Mouse (Mus musculus) megakaryocyte progenitor cell, adult 5-6 weeks (primary cell): Measurements from ENCODE around the gene Hk3. TPM values are rescaled to one million over a fixed set of nuclear protein-coding genes. Genes with fewer than 3 reads are reported as not detected.

Experiments
- ATAC-seq: replicated peaks from 2 replicates; pipeline ENCODE4 v1.8.0; 2016; ENCODE audit warnings: mild to moderate bottlenecking, moderate TSS enrichment, inconsistent platforms; ENCODE audit not compliant: poor library complexity
- total RNA-seq, 2 experiments: library from RNA; stranded (forward) in 1 of 2; stranded (reverse) in 1 of 2; fragments of 157-497, 149-512 nt in 1 of 2; fragments of 200-1000 nt in 1 of 2; gene quantifications; 2 replicates each; pipeline versions ENCODE4 v1.2.3 to v1.2.4; 2015 to 2017

Hk3 gene
- 83.9 and 84.9 TPM in 2 replicates for total RNA-seq (2015)
- 179 and 185 TPM in 2 replicates for total RNA-seq (2017)

DNA sequence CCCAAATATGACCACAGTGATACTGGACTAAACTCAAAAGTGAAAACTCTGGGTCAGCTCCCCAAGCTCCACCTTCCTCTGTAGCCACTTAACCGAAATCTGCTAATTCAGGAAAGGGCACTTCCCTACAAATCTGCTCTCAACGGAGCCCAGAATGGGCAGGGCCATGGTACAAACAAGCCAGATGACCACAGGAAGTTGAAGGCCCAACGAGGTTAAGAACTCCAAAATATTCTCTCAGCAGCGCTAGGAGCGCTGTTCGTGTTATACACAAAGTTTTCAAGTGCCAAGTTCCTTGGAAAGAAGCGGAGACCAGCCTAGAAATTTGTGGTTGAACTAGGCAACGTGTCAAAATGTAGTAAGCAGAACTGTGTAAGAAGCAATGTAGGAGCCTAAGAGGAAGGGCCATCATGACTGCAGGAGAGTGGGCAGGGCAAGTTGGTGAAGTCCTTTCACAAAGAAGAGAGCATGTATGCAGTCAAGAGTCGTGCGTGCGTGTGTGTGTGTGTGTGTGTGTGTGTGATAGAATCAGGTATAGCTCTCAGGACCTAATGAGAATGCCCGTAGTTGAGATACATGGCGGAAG lies at the start of gene Hk3:
Gene Hk3, minus strand, starts transcription at position 192 of the 586 bp plus-strand sequence.
- peak; percentile 57 for ATAC-seq

DNA sequence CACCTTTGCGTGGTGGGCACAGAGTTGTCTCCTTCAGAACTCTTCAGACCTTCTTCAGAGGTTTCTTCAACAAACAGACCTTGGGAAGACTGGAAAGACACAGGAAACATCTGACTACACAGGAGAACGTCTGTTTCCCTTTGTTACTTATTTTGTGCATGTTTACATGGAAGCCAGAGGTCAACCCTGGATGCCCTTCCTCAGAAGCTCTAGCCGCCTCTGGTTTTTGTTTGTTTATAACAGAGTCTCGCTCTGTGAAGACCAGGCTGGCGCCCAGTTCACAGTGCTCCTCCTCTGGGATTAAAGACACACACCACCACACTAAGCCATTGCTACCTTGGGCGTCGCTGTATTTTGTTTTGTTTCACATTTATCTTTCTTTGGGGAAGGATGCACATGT lies 48.5 kb upstream of the Hk3 start:
- no peak for ATAC-seq

DNA sequence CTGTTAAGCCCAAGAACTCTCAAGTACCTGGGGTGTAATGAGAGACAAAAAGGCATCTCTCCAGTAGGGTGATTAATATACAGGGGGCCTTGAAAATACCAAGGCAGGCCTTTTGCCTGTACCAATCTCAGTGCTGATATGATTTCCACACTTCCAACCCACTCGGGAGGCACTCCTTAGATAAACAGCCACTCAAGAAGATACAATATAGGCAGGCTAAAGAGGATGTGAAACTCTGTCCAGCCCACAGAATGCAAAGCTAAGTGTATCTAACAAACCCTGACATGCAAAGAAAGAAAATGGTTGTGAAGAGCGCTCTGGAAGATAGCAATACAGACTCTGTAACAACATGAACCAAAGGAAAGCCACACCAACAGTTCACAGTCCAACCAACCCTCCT lies 42.1 kb upstream of the Hk3 start:
- ATAC-seq, result peak; percentile 20; the same call in 1 of the 2 replicates

DNA sequence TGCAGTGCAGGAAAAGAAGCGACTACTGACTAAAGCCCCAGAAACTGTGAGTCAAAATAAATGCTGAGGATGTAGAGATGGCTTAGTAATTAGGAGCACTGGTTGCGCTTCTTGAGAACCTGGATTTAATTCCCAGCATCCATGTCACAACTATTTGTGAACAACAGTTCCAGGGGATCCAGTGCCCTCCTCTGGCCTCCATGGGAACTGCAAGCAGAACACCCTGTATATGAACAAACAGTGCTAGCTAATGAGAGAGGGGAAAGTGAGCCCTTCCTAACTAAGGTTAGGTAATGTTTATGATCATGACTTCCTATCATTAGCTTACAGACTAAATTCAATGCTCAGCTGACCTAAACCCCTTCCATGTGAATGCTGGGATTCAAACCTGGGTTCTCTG lies 36.9 kb upstream of the Hk3 start:
- peak; percentile 61; the same call in 1 of the 2 replicates for ATAC-seq

DNA sequence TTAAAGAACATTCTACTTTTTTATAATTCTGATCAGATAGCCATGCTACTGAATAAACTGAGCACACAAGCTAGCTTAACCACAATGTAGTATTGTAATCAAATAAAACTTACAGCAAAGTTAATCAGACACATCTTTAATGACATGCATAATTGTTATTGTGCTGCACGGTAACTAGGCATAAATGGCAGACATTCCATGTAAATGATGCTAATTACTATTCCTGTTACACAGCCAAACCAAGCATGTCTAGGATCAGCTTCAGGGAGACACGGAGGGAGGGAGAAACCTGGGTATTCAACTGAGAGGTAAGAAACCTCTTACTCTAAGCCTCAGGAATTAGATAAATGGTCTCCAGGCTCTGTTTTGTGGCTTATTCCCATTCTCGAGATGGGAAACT lies 26.5 kb upstream of the Hk3 start:
- no peak for ATAC-seq

DNA sequence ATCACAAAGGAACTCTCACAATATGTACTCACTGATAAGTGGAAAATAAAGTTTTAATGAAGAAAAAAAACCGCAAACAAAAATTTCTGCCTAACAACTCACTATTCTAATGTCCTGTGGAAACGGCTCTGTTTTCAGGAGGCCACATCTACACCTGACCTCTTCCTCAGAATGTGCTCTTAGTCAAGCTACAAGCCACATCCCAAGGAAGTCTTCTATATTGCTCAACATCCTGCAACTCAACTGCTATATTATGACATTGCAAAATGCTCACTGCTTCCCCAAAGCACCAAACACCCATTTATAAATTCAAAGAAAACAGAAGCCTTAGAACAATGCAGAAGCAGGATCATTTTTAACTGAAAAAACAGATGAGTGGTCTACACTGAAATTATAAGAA lies 18.8 kb upstream of the Hk3 start:
- ATAC-seq, result peak; percentile 98

DNA sequence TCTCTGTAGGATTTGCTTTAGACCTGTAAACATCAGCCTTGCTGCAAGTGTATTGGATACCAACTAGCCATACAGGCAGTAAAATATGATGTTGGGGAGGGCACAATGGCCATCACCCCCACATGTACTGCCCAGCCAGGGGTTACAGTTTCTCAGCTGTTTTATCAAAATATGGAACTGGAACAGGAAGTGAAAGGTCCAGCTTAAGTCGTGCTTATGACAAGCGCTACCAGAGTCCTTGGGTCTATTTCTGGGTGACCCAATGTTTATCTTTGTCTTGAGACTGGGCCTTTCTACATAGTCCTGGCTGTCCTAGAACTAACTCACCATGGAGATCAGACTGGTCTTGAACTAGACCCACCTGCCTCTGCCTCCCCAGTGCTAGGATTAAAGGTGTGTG lies 3.0 kb upstream of the Hk3 start:
- no peak for ATAC-seq

DNA sequence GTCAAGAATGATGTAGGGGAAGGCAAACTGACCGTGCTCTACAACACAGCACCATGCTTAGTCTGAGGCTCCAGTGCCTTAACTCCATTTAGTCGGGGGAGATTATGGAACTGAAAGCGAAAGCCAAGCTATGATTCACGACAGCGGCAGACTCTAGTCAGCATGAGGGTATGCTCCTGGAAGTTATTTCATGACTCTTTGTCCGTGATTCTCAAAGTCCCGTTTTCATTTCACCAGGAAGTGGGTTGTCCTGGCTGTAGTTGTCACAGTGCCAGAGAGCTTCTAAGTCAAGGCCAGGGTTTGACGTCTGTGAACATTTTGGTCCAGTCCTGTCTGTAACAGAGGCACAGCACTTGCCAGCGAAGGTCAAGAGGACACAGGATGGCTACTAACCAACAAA lies 1.5 kb upstream of the Hk3 start:
- peak; percentile 54 for ATAC-seq

DNA sequence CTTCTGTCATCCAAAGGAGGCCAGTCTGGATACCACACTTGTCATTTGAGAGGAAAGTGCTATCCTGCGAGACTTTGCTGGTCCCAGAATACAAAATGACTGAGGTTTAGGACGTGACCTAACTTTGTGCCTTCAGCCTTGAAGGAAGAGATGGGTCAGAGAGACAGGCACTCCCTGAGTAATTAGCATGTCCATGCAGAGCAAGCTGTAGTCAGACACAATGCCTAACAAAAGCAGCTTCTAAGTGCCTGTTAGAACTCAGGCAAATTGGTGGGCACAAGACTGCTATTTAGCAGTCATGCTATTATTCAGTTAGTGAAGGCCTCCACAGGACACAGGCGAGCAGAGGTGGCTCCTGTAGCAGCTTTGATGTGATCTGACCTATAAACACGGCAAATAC lies 1.1 kb upstream of the Hk3 start:
- no peak for ATAC-seq

DNA sequence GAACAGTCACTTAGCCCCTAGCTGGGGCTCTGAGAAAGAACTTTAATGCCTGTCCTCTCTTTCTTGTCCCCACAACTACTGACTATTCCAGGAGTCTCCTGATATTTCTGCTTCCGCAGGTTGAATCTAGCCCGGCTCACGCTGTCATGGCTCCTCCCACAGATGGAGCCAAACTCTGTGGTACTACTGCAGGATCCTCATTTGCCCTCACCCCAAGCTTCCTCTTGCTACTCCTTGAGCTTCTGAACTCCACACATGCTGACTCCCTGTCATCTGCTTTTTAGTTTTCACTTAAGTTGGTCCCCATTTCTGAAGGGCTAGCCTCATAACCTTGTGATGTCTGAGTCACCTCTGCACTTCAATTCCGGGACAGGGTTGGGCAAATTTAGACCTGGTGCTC lies 1.1 kb downstream of the Hk3 start:
- ATAC-seq, result peak; percentile 45

DNA sequence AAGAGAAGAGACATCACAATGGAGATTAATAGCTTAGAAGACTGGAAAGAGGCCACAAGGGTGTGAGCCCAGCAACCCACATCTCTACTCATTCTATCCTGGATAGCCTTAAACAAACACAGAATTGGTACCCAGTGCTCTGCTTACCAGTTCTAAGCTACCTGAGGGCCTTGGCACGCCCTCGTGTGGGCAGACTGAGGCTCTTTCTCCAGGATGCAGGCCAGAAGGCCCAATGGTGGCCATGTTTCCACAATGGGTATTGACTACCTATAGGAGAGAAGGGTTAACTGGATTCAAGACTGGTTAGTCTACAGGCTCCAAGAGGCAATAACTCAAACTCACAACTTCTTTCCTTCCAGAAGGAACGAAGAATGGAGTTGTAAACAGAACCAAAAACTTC lies 2.0 kb downstream of the Hk3 start:
- no peak for ATAC-seq

DNA sequence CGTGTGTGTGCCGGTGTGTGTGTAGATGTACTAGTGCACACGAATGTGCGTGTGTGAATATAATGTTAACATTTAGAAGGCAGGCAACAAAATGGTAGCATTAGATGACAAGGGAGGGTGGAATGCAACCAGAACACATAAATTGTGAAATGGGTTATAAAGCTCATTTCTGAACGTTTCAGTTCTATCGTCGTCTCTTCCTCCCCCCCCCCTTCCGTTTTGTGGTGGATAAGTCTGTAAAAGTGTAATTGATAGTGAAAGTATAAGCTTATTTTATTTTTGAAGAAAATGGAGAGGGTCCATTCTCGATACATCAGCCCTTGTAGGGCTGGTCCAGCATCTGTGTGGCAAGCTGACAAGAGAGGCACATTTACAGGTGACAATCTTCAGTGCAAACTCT lies 2.5 kb downstream of the Hk3 start:
- no peak for ATAC-seq

DNA sequence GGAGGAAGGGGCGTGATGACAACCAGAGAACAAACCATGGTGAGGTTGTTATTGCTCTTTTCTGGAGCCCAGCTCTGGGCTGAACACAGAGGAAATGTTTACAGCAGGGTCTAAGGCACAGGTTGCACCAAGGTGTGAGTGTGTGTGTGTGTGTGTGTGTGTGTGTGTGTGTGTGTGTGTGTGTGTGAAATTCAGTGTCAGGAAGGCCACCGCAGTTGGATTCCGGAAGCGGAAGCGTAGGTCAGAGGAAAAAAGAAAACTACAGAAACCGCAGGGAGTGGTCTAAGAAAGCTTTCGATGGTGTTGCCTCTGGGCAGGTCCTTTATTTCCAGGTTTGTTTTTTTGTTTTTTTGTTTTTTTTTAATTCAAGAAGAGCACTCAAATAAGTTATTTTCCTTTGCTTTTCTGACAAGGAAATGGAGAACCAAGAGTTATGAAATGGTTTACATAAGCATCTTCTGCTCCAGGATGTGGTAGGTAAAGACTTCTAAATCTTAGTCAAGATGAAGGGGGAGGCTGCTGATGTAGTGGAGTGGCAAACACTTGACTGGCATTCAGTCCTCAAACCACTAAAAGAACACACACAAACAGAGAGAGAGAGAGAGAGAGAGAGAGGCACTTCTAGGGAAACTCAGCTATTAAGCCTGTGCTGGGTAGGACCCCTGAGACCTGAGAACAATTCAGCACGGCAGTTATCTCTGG lies 3.1 kb downstream of the Hk3 start:
- ATAC-seq, result no peak

DNA sequence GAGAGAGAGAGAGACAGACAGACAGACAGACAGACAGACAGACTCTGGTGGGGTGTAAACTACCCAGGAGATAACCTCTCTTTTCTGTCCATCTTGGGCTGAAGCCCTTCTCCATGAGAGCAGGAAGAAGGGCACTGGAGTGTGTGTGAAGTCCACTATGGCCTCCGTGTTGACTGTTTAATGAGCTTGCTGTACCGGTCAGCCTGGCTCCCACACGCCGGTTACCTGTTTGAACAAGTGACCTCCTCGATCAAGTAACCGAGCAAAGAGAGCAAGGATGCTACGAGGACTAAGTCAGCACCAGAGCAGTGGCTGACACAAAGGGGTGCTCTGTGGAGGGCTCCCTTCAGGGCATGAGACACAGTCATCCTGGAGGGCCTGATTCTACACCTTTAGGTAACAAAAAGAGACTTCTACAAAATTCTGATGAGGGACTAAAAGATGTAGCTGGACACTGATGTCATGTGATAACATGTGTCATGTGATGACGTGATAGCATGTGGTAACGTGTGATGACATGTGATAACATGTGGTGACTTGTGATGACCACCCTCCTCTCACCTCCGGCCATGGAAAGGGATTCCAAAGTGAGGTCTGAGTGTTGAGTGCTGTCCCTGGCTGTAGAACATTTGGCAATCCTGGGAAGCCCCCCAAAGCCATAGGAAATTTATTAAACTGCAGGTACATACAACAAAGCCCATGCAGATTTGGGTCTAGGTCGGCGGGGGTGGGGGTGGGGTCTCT lies 3.9 kb downstream of the Hk3 start:
- no peak for ATAC-seq

DNA sequence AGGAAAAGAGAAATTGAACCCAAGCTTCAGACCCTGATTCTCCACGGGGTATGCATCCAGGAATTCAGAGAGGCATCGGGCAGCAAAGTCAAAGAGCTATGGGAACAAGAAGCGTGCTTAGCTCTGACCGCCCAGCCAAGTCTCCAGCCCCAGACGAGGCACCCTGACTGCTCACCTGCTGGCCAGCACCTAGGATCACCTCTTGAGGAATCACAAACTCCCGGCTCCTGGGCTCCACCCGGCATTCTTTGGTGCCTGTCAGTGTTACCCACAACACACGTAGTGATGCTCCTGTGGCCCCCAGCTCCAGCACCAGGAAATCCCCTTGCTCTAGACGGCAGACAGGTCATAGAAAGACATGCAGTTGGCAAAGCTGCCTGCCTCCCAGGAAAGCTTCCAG lies 6.7 kb downstream of the Hk3 start:
- ATAC-seq, result no peak

DNA sequence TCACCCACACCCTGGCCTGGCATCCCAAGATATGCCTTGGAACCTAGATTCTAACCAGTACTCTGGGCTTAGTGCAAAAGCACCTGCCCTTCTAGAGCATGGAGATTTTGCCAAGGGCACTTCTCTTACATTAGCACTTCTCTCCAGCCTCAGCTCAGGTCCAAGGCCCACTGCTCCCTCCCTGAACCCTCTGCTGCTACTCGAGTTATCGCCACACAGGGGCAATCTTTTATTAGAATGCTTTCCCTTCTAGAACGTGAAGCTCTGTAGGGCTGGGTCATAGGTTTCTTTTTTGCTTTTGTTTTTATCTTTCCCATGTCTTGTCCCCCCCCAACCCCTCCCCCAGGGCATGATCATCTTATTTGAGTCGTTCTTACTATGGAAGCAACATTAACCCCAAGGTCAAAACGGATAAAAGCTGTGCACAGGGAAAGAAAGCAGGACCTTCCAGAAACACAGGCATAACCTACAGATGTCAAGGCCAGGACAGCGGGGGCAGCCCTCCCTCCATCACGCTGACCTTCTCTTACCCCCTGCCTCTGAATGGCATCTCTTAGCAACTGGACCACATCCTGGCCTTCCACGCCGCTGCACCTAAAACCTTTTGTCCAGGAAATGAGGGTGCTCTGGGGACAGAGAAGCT lies 7.4 kb downstream of the Hk3 start:
- peak; percentile 30; the same call in 1 of the 2 replicates for ATAC-seq

DNA sequence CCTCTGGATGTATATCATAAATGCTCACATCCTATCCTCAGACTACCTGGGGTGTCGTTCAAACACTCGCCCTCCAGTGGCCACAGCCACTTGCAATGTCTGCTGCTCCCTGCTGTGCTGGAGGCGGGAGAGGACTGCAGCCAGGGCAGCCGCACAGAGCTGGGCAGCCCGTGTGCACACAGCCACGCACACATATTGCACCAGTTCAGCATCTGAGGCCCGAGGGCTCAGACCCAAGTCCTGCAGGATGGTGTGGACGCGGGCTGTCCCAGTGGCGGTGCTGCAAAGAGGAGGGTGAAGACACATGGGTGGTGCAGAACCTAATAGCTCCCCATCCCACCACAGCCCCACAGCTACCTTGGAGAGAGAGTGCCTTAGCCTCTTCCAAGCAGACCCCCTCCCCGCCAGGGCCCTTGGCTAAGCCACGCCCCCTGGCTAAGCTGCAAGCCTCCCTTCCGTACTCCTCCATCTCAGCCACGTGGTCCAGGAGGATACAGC lies 9.2 kb downstream of the Hk3 start:
- no peak for ATAC-seq

DNA sequence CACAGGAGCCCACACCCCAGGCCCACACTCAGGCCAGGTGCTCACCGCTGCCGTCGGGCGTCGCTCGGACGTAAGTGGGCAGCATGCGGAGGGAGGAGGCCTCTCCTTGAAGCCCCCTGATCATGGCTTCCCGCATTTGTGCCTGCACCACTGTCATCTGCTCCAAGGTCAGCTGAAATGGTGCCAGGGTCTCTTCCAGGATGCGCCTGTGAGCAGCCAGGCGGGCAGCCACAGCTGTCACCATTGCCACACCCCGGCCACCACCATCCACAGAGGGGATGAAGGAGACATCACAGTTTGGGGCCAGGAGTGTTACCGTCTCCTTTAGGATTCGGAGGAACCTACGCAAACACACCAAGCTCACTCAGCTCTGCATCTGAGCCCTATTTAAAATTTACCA lies 10.1 kb downstream of the Hk3 start:
- no peak for ATAC-seq

DNA sequence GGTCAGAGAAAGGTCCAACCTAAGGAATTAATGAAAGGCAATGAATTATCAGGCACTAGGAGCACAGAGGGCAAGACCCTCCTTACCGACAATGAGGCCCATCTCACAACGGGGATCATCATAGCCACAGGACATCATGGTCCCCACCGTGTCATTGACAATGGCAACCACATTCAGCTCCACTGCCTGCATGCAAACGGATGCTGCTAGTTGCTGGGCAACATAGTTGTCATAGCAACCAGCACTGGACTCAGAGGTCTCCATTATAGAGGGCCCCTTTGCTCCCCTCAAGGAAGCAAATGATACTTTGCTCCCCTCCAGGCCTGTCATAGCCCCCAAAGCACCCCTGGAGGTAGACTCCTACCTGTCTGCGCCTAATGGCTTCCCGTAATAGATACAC lies 12.6 kb downstream of the Hk3 start:
- no peak for ATAC-seq

DNA sequence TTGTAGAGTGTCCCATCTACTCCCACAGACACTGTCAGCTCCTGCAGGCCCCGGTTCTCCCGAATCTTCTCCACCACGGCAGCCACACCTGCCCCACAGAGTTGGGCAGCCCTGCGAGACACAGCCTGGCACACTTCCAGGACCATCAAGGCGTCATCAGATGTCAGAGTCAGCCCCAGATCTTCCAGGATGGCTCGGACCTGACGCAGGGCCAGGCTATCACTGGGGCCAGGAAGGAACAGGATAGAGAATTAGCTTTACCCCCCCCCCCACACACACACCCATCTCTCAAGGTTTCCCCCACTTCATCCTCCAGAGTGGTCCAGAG lies 14.8 kb downstream of the Hk3 start:
- no peak for ATAC-seq

DNA sequence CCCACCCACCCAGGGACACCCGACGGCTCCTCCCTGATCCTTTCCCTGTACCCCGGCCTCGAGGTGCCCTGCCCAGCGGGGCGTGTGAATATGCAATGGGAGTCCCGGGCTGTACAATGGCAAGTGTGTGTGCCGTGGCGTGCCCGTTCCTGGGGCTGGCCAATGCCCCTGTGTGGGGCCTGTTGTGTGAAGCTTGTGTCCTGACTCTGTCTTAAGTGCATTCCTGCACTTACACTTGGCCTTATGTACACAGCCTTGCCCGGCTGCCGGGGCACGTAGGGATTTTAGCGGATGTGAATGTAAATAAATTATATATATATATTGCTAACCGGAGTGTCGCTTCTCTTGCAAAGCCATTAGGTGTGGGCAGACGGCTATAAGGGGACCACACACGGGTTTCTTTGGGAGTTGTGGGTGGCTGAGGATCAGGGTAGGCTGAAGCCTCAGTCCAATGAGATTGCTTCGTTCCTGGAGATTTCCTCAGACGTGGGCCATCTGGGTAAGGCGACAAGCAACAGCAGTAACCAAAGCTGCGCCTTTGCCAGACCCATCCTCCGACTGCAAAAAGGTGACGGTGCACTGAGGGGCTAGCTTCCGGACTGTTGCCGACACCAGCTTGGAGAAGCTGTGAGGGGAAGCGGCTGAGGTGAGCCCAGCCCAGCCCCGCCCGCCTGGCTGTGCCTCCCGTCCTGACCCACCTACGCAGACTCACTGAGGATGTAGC lies 15.3 kb downstream of the Hk3 start:
- no peak for ATAC-seq
